Mouse (Mus musculus) embryo, embryonic 9.5 days (tissue): ENCODE measurements around the gene Gm7945.
"Not testable (repeated sequence)": the region's sequence is repeated elsewhere in the genome, so short reads cannot be mapped to it uniquely, and the experiment has no call there.

Source experiments
- DNase-seq: peaks from one replicate; pipeline ENCODE4 v3.0.0-alpha.2; 2017; ENCODE audit errors: extremely low spot score

Gm7945 gene

DNA sequence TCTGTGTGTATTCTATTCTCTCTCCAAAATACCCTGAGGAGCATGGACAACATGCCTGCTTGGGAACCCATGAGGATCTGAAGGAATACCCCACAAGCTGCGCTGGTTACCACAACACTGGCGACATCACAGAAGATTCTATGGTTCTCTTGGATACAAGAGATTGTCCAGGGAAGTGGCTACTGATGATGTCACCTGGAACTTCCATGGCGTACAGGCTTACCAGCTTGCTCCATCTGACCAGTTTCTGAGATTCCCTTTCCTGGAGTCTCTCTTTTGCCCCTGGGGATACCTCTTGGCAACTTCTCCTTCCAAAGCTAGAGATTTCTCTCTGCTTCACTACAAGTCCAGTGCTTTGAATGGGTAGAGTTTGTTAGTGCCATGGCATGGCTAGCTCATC, at the start of gene Gm7945:
TSS of gene Gm7945 (minus strand) at position 101 of the 400 bp plus-strand sequence.
- not testable (repeated sequence) for DNase-seq

DNA sequence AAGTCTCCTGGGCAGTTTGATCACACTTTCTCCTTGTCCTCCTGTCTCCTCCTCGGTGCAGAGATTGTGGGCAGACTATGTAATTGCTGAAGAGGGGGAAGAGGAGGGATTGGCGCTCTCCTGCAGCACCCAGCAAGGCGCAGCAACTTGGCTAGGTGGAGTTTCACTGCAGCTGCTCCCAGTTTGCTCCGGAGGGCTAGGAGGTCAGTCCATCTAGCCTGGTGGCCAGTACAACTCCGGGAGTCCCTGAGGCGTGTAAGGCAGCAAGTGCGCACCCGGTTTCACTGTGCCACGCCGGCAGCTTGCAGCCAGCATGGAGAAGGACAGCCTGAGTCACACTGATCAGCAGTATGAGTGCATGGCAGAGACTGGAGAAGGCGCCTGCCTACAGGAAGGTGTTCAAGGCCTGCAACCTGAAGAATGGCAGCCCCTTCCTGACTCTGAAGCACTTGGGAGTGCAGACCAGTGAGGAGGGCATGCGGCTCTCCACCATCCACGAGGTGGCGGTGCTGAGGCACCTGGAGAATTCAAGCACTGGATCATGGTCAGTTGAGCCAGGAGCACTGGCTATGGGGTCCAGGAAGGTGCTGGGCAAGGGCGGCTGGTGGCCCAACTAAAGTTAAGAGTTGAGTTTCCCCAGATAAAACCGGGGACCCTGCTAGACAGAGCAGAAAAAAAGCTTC, 39.4 kb upstream of the Gm7945 start:
- peak; percentile 20 for DNase-seq

DNA sequence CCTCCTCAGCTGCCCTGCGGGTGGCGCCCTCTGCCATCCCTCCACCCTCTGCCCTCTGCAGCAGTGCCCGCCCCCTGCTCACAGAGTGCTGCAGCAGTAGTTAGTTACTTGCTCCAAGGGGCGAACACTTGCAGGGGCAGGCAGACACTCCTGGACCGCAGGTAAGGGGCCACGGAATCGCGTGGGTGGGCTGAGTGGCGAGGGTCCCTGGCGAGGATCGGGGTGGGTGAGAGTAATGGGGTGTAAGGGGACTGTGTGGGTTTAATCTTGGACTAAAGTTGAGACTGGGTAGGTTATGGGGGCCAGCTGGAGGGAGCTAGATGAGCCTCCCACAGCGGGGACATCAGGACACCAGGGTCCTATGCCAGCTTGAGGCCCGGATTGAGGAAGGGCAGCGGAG, 38.5 kb upstream of the Gm7945 start:
- DNase-seq = peak; percentile 2

DNA sequence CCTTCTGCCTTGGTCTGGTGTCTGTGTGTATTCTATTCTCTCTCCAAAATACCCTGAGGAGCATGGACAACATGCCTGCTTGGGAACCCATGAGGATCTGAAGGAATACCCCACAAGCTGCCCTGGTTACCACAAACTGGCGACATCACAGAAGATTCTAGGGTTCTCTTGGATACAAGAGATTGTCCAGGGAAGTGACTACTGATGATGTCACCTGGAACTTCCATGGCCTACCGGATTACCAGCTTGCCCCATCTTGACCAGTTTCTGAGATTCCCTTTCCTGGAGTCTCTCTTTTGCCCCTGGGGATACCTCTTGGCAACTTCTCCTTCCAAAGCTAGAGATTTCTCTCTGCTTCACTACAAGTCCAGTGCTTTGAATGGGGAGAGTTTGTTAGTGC, 22.0 kb upstream of the Gm7945 start, which contains the start of gene Gm6482:
TSS of gene Gm6482 (minus strand) at position 101 of the 400 bp plus-strand sequence.
- not testable (repeated sequence) for DNase-seq

DNA sequence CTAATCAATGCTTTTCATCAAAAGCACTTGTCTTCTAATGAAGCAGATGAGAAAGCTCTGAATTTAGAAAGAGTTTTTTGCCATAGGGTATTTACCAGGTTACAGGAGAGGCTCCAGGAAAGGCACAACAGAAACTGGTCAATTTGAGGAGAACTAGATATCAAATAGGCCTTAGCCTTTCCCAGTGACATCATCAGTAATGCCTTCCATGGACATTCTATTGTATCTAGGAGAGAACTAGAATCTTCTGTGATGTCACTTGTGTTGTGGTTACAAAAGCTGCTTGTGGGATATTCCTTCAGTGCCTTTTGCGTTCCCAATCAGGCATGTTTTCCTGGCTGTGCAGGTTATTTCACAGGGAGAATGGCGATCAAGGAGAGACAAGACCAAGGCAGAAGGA, 37.9 kb downstream of the Gm7945 start, which contains the start of gene Gm5798:
TSS of gene Gm5798 (plus strand) at position 301 of the 400 bp plus-strand sequence.
- DNase-seq = not testable (repeated sequence)
